Mouse (Mus musculus) c-Kit-positive CD71-negative TER-119-negative erythroid progenitor cells, embryonic 14.5 days (primary cell): ENCODE measurements at regions not wholly inside any gene's neighbourhood (a gene's known extent, or its start where the extent isn't known, plus 50 kb on each side); places are given as distances from the start of the nearest gene placed in this dataset.

Experiments used
- DNase-seq: peaks from one replicate; pipeline ENCODE4 v3.0.0-alpha.2; 2013; ENCODE audit warnings: low read depth

DNA sequence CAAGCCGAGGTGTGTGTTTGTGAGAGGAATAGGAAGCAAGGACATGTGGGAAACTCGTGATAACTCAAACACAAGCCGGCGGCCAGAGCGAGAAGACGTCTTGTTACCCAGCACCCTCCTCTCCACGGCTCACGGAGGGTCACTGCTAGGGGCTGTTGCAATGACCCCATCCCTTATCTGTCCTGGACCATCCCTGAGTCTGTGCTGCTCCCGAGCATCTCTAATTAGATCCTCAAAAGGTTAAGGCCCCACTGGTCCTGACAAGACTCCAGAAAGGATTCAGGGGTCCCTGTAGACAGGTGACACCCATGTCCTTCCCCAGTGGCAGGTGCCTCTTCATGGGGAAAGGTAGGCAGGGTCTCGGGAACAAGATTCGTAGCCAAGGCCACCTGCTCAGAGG lies 212.6 kb downstream of the Gm26897 start:
- no peak for DNase-seq

DNA sequence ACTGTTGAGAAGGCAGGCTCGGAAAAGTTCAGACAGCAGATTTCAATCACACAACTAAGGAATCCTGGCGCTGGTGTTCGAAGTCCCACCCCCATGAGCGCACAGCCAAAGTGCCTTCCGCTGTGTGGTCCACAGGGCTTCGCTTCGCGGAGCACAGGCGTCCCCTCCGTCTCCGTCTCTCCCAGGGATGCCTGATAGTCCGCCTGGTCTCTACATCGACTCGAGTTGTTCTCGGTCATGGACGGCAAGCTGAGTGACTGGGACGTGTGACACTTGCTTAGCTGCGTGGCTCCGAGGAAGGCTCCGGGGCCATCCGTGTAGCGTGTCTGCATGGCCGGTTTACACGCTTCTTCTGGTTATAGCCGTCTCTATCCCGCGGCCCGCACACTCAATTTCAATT lies 224.0 kb downstream of the Gm26897 start:
- no peak for DNase-seq

DNA sequence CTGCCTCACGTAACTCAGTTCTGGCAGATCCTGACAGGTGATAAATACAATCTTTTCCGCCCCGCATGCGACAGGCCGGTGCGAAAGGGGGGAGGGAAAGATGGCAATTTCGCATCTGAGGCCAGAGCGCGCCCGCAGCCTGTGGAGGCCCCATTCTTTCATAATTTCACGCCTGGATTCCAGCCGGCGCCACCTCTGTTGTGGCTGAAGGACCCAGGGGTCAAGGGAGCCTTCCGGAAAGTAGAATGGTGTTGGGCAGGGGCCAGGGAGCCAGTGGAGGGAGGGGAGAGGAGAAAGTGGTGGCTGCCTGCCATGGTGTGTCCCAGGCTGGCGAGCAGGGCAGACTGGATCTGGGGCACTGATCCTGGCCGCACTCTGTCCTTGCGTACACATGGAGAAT lies 224.5 kb downstream of the Gm26897 start:
- DNase-seq, result no peak

DNA sequence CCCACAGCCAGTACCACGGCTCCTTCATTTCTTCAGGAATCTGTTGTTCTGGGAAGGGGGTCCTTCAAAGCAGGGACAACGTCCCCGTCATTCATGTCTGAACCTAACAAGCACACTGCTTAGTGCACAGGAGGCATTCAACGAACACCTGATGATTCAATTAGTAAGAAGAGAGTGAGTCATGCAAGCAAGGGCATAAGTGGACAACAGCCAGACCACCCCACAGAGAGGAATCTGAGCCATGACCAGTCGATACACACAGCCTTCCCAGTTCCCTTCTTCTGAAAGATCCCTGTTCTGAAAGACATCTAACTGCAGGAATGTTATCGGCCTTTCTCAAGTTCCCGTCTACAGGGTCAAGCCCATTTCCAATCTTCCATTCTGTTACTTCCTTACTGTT lies 231.6 kb downstream of the Gm26897 start:
- no peak for DNase-seq

DNA sequence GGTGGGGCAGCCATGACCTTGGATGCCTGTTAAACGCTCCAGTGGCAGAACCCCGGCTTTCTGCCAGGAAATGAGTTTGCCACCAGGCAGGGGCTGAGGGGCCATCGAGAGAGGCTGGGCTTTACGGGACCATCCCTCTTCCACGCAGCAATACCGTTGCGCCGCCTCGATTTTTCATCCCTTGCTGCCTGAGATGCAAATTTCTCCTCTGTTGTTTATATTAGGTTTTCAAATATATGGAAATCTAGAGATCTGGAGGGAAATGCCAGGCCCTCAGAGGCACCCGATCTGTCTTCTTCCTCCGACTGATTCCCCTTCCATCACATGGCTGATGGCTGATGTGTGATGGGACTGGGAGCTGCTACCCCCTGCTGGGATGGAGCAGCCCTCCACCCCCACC lies 234.4 kb downstream of the Gm26897 start:
- DNase-seq, result no peak

DNA sequence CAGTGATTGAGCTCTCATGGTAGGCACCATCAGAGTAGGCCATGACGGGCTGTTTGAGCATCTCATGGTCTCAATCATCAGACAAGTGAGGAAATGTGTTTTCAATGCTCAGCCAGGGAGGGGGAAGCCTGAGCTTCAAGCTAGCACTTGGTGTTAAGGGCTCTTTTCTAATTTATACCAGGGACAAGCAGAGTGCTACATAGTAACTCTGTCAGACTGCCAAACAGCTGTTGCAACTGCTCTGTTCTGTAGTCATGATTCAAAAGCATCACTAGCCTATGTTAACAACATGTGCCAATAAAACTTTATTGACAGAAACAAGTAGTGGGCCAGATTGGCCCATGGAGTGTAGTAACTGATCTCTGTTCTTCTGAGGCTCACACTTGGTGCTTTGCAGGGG lies 235.0 kb downstream of the Gm26897 start:
- no peak for DNase-seq

DNA sequence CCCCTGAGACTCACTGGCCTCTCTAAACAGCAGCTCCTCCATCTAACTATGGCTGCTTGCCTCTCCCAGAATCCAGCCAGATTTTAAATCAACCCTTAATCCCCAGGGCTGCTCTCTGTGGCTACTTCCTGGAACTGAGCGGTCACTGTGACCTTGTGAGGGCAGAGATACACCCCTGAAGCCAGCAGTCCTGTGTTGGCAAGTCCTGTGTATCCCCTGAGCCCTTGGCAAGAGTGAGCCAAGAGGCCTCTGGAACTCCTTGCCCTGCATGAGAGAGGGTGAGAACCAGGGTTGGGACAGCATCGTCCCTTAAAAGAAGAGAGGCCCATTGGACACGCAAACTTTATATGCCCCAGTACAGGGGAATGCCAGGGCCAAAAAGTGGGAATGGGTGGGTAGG lies 237.5 kb downstream of the Gm26897 start:
- no peak for DNase-seq

DNA sequence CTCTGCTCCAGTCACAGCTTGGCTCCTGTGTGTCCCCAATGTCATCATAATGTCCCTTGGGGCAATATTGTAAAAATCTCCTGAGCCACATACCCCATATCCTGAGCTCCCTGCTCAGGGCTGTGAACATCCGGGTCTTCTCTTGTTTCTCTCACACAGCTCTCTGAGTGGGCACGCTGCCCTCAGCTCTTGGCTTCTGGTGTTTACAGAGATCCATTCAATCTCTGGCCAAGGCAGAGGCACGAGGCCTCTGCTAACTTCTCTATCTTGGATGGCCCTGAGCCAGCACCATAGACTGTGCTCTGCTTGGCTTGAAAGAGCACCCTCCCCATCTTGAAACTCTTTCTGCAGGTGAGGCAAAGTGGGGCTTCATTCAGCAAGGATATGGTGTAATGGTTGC lies 238.2 kb downstream of the Gm26897 start:
- no peak for DNase-seq

DNA sequence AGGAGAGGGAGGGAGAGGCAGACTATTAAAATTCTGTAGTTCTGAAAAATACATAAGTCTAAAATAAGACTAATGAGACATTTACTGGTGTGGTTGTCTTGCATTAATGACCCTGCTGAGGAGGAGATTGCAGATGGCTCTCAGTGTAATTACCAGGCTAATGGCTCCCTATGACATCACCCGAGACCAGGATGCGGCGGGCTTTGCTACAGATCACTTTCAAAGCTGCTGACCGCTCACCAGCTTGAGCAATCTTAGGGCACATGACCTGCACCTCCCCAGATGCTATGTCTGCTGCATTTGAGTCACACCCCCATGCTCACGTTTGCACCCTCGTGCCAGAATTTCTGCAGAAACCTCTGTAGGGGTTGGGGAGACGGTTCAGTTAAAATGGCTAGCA lies 242.0 kb downstream of the Gm26897 start:
- no peak for DNase-seq

DNA sequence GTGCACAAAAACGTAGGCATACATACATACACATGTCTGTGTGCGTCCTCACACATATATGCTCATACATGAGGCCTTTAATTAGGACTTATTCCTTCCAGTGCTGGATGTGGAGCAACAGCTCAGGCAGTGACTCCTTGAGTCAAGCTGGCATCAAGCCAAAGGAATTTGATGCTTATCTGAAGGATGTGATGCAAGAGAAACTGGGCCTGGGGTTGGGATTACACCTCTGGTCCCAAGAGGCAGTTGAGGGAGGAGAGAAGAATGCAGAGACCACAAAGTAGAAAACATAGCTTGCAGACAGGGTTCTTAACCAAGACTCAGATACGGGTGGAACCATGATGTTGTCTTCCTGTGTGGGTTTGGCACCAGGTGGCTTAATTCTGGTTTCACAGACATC lies 245.9 kb downstream of the Gm26897 start:
- DNase-seq, result no peak

DNA sequence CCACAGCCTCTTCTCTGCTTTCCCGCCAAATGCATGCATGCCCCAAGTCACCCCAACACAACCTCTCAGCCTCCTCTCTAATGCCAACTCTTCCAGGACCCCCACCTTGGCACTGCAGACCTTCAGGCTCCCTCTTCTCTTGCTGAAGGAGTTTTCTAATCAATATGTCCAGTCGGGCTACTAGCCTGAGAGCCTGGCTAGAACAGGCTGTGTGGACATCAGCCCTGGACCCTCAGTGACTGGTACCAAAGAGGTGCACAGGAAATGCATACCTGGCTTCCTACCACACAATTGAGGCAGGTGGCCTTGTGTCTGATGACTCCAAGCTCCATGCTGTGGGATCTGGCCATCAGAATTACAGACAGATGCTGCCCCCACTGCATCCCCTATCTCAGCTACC lies 248.4 kb downstream of the Gm26897 start:
- no peak for DNase-seq

DNA sequence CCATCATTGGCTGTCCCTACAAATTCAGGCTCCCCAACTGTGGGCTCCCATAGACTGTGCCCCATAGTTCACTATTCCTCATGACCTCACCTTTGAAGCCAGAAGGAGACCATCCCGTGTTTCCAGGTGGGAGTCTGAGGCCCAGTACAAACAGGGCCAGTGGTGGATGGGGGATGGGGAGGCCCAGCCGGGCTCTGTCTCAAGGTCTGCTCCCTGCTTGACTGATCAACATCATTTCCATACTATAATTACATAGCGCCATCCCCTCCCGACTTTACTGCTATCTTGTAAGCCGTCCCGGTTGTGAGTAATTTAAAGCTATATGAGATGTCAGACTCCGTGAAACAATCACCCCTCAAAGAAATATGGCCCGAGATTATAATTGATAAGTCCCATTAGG lies 252.3 kb downstream of the Gm26897 start:
- no peak for DNase-seq

DNA sequence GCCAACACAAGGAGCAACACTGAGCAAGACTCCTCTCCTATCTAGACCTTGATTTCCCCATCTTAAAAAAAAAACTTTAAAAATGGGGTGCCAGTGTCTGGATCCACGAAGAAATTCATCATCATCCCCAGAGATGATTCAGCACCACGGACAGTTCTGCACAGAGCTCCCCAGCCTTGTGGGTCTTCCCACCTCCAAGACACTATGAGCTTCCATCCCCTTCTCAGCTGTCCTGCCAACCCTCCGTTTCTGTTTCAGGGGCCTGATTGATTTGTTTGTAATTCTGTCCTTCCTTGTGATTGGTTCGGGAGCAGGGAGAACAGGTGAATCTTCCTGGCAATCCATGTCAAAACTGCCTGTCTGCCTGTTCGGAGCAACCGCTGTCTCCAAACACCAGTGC lies 253.3 kb downstream of the Gm26897 start:
- peak; percentile 5 for DNase-seq

DNA sequence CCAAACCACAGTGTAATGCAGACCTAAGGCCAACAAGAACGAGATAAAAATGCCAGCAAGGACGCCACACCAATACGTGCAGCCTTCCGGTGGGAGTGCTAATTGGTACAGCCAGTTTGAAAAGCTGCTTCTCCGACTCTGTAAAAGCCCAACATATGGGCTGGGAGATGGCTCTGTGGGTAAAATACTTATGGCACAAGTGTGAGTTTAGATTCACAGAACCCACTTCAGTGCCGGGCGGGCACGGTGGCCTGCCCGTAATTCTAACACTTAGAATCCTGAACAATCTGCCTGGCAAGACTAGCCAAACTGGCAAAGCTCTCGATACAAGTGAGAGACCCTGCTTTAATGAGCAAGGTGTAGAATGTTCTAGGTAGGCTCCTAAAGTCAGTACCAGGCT lies 258.1 kb downstream of the Gm26897 start:
- no peak for DNase-seq

DNA sequence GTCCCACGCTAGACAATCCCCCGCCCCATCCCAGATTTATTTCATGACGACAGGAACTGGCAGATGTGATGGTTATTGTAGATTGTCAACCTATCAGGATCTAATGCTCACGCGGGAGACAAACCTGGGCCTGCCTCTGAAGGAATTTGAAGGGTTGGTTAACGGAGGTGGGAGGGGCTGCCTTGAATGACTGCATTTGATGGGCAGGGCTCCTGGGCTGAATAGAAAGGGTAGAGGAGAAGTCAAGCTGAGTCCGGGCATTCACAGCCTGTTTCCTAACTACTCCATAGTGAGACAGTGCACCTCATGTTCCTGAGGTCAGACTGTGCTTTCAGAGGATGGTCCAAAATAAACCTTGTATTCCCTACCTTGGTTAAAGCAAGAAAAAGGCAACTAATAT lies 259.1 kb downstream of the Cryba4 start:
- DNase-seq, result no peak

DNA sequence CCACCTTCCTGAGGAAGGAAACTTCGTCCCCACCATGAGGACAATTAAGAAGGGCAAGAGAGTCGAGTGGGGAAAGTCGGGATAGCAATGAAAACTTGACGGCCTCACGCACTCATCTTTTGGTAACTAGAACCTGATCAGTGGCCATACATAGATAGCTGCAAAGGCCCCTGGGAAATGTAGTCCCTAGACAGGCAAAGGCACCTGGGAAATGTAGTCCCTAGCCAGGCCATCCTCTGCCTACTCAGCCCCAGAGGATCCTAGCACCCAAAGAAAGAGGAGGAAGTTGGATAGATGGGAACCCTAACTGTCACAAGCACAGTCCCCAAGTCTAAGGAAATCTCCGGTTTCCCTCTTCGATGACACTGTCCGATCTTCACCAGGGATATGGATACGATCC lies 258.4 kb downstream of the Cryba4 start:
- DNase-seq, result no peak

DNA sequence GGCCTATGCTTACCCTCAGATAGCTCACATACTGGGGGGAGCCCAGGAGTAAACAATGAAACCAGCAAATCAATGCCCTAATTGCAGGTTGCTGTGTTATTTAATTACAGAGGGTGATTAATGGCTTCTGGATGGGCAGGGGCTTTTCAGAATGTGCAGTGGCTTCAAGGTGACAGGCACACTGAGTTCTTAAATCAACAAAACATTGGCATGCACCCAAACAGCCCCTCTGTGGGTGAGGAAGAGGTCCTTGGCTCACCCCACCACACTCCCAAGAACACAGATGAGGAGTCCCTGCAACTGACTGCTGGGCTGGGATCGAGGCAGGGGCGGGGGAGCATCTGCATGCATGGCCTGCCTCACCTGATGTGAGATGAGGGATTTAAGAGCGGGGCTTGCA lies 255.5 kb downstream of the Cryba4 start:
- no peak for DNase-seq

DNA sequence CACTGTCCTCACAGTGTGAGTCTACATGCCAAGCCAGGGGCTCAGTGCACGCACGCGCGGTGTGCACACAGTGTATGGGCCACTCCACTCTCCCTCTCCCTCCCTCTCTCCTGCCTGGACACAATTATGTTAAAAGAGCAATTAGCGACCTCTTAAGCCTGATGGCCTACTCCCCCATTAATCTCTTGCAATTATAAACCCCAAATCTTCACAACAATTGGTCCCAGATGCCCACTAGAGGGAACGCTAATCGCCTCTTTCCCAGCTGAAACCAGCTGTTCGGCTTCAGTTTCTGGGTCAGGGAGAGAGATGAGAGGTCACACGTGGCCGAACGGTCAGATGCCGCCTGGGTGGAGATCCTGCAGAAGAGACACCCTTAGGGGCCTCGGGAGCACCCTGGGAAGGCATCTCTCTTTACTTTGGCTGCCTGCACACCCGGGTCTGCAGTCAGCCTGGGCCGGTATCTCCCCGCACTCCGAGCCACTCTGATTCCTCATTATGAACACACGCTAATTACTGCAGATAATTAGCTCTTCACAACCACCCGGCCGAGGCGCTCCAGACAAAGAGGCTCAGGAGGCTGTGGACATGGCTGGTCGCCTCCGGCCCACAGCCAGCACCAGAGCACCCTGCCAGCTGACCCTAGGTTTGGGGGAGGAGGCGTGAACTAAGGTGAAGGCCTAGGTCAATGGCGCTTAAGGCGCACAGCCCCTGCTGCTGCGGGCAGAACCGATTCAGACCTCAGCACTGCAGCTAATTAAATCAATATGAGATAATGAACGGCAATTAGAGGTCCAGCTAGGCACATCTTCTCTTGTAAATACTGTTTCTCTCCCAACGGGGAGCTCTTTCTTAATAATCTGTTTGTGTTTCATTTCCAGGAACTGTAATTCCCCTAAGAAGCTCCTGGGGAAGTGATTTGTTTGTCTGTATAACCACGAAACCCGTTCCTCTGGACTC lies 250.3 kb downstream of the Cryba4 start:
- DNase-seq, result no peak

DNA sequence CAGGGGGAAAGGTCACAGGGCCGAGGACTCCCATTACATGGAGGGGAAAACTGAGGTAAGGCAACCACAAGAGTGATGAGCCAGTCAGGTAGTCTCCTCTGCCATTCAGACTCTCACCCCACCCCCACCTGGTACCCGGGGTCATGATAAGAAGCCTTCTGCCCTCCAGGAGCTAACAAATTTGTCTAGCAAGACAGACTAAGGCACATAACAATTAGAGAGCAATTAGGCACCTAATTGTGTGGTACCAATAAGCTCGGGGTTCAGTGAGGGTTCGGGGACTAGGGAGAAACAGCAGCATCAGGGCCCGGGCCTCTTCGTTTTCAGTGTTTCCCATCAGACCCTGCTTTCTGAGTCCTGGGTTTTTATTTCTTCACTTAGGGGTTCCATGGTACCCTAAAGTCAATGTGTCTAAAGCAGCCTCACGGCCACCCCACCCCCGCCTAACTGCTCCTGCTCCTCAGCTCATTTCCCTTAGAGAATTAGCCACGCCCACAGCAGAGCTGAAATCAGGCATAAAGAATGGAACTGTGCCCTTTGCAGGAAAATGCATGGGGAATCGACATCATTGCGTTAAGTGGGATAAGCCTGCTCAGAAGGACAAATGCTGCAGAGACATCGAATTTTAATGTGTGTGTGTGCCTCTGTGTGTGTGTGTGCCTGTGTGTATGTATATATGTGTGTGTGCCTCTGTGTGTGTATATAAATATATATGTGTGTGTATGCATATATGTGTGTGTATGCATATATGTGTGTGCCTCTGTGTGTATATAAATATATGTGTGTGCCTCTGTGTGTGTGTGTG lies 249.3 kb downstream of the Cryba4 start:
- no peak for DNase-seq

DNA sequence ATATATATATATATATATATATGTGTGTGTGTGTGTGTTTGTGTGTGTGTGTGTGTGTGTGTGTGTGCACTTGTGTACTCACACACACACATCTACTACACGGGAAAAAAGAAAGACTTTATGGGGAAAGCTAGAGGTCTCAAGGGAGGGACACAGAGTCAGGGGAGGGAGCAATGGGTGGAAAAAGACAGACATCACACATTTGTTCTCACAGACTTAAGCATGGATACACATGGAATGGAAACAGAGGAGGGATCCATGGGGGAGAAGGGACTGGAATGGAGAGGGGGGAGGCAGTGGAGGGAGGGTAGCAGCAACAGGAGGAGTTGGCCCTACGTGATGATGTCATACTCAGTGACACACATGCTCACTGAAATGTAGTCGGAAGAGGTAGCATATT lies 248.3 kb downstream of the Cryba4 start:
- no peak for DNase-seq

DNA sequence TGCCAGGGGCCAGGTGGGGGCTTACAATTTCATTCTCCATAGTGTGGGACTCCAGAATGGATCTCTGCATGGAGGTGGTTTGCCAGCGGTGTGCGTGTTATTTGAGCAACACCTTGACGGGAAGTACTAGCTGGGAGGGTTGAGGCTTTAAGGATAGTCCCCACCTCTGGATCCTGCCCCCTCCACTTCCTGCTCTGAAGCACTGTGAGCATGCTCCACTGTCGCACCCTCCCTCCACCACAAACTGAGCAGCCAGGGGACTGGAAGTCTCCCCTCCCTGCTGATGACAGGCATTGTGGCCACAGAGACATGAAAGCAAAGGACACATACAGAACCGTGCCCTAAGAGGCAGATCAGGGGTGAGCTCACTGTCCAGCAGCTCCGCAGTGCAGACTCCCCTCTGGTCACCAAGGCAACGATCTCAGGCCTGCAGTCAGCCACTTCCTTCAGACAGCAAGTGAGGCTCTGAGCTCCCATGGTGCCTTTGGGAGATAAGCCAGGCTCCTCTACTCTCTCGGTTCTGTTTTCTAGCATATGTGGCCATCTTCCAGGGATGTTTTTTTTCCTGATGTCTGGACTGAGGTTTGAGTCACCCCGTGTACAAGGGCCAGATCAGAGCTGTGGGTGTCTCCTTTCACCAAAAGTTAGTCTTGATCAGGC lies 239.7 kb downstream of the Cryba4 start:
- no peak for DNase-seq

DNA sequence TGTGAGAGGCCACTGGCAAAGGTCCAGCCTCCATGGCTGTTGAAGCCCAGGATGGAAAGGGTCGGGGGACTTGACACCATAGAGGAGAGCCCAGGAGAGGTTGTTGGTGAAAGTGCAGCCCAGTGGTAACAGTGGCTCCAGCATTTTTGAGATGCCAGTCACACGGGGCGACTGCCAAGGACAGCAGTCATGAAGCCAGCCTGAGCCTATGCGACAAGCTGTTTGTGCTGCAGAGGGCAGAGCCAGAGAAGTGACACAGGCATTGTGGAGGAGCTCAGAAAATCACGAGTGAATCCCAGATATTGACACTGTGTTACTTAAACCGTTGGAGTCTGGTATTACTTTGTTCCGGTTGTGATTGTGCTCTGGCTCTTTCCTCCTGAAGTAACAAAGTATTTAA lies 233.4 kb downstream of the Cryba4 start:
- no peak for DNase-seq

DNA sequence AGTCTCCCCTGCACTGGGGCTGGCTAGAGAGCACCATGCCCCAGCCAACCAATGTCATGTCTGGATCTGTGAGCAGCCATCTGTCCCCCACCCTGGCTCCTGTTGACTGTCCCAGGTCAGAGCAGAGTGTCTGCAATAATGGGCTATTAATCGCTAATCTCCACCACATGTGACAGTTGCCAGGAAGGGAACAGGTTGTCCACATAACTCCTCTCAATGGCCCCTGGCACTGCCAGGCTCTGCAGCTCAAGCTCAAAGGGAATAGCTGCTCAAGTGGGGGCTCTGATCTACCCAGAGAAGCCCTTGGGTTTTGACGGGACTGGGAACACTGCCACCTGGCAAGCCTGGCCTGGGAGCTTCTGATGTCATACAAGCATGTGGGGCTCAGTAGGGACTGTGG lies 231.4 kb downstream of the Cryba4 start:
- no peak for DNase-seq
